Mouse (Mus musculus): ENCODE data around the gene Miga1.

- TF ChIP-seq CTCF (IDR thresholded peaks at IDR 0.05; ENCODE audit: low read depth) (no peak), EP300 (IDR thresholded peaks at IDR 0.05; ENCODE audit: low read depth) (no peak)
Observed at GRCm38 (mm10) chr3:152284759-152285158, 55.4 kb downstream of the Miga1 start.

Measured in liver, embryonic 14.5 days (tissue).